Mouse (Mus musculus) G1E (cell line): ENCODE measurements around the gene Egfl8.

ENCODE experiments used
- CTCF ChIP-seq: IDR thresholded peaks from 2 replicates; pipeline ENCODE4 v1.5.1; 2012; ENCODE audit warnings: low read depth, low read length, inconsistent platforms, mixed read lengths
- GATA1 ChIP-seq: IDR thresholded peaks from 2 replicates; pipeline ENCODE4 v1.6.1; 2012; ENCODE audit warnings: borderline replicate concordance, low read length, inconsistent platforms, mixed read lengths
- POLR2AphosphoS5 ChIP-seq: IDR thresholded peaks from 2 replicates; pipeline ENCODE4 v1.6.1; 2012; ENCODE audit warnings: low read depth, low read length, inconsistent platforms; ENCODE audit not compliant: insufficient replicate concordance

DNA sequence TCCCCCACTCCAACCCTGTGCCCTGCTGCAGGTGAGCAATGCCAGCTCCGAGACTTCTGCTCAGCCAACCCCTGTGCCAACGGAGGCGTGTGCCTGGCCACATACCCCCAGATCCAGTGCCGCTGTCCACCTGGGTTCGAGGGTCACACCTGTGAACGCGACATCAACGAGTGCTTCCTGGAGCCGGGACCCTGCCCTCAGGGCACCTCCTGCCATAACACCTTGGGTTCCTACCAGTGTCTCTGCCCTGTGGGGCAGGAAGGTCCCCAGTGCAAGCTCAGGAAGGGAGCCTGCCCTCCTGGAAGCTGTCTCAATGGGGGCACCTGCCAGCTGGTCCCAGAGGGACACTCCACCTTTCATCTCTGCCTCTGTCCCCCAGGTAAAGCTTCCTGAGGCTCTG is 48.5 kb downstream of the Egfl8 start:
- TF ChIP-seq CTCF (no peak), GATA1 (no peak), POLR2AphosphoS5 (no peak)
